Mouse (Mus musculus) liver (tissue): ENCODE data around the gene Arsb.
"Not testable (repeated sequence)": the region's sequence is repeated elsewhere in the genome, so short reads cannot be mapped to it uniquely, and the experiment has no call there.

ENCODE experiments used
- DNase-seq: peaks from one replicate; pipeline ENCODE4 v3.0.0-alpha.2; 2020; ENCODE audit warnings: mixed read lengths

Arsb gene

DNA sequence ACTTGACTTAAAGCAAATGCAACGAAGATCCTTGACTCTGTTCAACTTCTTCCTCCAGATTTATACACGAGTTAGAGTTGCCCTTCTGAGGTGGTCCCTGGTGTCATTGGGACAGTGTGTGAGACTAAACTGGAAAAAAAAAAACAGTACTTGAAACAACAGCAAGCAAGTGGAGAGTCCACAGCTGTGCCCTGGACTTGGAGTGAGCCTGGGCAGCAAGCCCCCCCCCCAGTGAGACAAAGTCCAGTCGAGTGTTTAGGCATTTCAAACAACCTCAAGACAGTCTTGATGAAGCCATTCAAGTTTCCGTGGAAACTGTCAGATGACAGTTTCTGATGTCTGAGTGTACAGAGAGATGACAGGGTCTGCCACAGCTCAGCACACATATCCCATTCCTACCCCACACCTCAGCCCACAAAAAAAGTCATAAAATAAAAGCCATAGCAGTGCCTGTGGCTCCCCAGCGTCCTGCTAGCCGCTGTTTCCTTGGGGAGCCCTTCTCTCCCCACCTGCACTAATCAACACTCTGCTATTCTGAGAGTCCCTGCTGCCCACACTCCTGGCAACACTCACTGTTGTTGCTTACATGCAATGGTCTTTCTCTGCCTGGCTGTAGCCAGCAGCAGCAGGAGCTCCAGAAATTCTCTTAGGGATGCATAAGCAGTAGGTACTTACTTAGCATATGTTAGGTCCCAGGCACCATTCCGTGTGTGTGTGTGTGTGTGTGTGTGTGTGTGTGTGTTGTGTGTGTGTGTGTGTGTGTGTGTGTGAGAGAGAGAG is 159.3 kb downstream of the Arsb start:
- no peak for DNase-seq

DNA sequence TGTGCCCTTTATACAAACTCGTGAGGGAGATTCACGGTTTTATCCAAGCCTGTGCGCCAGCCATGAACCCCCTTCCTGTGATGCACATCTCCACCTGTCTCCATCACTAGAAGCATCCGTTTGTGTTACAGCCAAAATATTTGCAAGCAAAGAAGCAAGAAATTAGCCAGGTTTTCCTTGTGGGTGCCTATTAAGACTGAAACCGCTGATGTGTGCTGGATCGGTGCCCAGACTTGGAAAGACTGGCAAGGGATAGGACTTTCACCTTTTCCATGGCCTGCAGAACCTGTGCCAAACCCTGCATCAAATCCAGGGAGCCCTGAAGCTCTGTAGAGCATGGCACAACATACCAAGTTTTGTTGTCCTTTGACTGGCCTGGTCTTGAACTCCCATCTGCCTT is 165.0 kb downstream of the Arsb start:
- DNase-seq = no peak

DNA sequence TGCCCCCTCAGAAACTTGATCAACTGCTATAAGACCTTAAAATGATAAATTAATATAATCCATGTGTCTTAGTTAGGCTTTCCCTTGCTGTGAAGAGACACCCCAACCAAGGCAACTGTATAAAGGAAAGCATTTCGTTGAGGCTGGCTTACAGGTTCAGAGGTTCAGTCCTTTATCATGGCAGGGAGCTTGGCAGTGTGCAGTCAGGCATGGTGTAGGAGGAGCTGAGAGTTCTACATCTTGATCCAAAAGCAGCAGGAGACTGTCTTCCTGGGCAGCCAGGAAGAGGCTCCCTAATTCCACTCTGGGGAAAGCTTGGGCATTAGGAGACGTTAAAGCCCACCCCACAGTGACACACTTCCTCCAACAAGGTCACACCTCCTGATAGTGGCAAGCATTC is 166.7 kb downstream of the Arsb start:
- no peak for DNase-seq

DNA sequence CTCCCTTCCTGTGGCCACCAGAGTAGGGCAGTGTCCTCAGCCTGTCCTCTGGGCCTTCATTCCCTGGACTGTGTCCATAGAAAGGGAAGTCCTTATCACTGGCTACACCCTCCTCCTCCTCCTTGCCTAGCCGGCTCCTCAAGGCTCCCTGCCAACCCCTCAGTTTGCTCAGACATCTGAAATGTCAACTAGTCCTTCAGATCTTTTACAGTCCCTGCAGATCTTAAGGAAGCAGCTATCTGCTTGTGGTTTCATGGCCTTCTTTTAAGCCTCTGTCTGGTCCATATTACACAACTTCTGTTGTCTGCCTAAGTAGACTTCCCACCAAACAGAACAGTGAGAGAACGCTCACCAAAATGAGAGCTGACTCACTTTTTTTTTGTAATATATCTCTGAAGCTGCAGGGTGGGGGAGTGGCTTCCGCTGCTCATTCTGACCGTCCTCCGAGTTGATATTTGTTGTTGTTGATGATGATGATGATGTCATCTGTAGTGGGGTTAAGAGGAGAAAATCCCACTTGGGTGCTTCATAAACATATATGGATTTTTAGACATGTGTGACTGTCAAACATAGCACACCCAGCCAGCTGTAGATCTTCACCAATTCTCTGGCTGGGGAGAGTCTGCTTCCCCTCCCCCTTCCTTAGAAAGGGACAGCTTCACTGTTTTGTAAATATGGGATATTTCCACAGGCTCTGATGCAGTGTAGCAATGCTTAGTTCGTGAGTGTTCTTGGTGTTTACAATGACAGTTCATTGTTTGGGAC is 168.1 kb downstream of the Arsb start:
- DNase-seq = peak; percentile 37

DNA sequence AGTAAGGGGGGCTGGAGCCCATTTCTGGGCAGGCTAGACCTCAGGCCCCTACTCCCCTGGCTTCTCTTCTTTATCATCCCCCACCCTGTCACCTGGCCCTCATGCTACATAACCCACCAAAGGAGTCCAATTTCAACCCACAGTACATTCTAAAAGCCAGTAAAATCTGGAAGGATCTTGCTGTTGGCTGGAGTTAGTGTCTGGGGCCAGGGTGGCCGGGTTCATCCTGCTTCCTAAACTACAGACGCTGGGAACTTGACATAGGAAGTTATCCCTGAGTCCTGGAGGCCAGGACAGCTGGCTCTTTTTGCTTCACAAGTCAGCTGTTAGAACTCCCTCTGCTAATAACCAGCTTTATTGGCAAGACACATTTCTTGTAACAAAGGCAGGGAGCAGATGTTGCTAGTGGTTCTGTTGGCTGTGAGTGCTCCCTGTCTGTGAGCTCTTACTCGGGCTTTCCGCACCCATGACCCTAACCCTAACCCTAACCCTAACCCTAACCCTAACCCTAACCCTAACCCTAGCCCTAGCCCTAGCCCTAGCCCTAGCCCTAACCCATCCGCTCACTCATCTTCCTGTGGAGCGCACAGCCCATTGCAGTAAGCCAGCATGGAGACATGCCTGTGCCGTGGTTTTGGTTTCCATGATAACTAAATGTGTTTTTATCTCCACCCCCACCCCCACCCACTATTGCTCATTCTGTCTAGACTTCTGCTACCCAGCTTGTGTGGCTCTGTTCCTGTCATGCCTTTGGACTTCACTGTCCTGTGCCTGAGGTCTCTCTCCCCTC is 169.5 kb downstream of the Arsb start:
- DNase-seq = no peak

DNA sequence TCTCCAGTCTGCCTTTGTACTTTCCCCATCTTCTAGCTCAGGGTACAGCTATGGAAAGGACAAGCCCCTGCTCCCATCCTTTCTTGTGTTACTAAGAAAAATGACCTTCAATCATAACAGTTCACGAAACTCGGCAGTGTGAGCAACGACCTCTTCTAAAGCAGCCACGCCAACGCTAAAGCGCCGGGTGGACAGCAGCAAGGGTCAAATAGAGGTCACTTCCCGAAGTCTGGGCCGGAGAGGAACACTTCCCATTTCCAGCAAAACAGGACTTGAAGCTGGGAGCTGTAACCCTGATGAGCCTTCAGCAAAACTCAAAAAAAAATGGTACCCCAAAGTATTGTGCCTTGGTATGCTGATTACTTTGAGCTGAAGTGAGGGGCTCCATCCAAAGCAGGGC is 179.6 kb downstream of the Arsb start:
- no peak for DNase-seq

DNA sequence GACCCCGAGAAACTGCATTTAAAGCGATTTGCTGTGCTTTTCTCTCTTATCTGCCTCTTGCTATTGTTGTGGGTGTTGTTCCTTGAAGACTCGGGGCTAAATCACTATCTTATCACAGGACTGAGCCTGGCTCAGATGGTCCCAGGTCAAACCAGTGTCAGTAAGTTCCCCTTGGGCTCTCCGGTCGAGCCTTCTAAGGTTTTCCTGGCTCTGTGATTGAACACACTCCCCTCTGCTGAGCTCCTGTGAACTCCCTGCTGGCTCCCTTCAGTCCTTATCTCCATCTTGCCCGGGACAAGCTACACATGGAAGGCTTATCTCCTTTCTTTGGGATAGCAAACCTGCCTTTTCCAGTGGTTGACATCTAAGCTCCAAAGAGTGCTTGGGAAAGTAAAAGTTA is 180.1 kb downstream of the Arsb start:
- no peak for DNase-seq

DNA sequence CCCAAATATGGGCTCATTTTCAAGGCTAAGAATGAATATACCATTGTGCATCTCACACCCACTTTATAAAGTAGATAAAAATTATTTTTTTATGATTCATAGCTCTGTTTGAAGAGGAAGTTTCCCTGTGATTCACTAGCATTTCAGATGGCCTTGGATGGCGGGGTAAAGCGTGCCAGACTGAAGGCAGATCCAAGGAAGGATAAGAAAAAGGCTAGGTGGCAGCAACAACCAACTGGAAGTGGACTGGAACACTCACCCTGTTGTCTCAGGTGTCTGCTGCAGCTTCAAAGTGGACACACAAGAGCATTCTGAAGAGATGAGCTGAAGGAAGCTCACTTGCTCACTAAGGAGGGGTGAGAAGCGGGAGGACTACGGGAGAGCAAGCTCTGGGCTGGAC is 181.0 kb downstream of the Arsb start:
- DNase-seq = no peak

DNA sequence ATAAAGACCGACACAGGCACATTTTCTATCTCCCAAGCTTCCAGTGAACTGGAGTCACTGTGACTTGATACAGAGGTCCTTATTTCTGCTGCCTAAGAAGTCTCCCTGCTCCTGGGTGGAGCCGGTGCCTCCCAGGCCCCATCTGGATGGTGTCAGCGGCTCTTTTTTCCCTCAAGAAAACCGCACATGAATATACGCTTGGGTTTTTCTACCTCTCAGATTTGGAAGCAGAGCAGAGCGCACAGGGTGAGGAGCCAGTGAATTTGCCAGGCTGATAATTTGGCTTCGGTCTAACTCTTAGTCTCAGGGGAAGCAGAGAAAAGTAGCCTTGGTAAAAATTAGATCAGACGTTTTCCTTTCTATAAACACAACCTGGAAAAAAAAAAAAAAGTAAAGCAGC is 186.5 kb downstream of the Arsb start:
- DNase-seq = no peak

DNA sequence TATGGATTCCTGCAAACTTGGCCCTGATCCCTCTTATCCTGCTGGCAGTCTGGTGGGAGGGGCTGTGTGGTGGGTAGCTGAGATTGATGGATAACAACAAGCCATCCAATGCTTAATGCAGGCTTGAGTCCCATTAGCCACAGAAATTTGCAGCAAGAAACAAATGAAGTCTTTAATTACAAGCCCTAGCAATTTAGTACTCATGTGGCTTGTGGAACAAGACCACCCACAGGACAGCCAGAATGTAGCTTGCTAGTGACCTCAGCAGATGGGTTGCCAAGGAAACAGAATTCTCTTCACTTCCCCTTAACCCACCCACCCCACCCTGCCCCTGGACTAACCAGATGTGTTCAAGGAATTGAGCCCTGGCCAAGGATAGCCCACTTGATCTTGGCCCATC is 194.8 kb downstream of the Arsb start:
- no peak for DNase-seq

DNA sequence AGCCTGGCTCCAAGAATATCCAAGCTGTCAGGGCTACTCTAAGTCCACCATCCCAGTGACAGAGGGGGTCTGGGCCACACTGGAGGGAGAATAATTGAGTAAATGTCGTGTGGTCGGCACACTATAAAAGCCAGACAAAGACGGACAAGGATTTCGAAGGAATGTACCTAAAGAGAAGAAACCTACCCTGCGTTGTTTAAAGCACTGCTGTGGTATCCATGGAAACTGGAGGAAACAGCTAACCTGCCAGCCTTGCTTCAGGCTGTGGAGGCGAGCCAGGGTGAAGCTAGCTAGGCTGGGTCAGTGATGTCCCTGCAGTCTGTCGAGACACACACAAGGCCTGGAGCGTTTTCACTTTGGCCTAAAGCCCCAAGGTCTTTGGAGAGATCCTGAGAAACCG is 195.7 kb downstream of the Arsb start:
- no peak for DNase-seq

DNA sequence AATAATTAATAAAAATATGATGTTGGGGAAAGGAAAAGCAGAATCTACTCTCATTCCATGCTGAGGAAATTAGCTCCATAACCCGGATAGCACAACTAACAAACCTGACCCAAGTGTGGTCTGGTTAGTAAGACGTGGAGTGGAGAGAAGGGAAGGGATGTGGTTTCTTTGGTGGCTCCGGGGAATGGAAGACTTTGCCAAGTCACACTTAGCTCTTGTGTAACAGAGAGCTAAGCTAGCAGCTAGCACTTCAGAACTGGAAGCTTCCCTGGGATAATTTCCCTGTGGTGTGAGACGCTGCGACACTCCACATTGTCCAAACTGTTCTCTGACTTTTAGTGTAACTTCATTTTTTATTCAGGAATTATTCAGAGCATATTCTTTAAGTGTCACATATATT is 198.7 kb downstream of the Arsb start:
- DNase-seq = no peak

DNA sequence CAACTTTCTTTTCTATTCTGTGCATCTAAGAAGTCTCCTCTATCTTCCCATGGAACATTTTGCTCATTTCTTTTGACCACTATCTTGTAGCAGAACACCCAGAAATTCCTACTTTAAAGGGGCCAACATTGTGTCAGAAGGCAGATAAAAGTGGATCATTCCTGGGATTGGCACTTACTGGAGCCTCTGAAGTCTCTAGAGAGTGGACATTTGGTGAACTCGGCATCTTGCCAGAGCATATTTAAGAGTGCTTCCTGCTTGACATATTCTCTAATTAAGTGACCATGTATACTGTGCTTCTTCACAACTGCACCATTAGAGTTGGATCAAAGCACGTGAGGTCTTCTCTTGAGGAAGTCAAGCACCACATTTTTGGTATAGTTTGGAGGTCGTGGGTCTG is 201.0 kb downstream of the Arsb start:
- DNase-seq = no peak

DNA sequence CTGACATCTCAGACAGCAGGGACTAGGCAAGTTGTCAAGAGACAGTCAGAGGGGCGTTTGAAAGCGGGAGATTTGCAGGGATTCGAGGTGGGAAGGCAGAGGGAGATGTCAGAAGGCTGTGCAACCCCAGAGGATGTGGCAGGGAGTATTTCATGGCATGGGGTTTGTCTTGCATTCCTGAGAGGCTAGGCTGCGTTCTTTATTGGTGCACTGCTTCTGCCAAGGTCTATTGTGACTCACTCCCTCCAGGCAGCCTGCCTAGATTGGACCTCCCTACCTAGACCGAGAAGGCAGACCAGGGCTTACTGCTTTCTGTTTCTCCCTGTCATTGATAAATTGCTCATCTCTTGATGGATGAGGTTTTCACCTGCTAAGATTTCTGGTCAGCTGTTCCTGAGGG is 204.2 kb downstream of the Arsb start:
- no peak for DNase-seq

DNA sequence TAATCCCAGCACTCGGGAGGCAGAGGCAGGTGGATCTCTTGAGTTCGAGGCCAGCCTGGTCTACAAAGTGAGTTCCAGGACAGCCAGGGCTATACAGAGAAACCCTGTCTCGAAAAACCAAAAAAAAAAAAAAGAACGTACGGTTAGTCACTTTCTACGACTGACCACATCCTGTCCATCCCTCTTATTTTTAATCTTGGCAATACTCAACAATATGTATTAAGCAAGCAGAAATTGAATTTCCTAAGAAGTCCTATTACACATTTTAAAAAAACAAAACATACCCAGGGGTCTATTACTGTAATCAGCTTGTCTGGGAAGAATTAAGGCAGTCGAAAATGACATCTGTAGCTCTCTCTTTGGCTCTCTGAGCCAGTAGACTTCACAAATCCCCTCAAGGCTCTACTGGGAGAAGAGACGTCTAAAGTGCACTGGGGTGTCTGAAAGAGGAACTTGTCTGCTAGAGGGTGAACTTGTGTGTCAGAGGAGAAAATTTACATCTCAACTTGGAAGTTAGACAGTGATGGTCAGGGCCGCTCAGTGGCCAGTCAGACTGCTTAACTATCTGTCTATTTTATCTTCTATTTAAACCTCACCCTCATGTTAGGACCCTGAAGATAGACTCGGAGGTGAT is 205.6 kb downstream of the Arsb start:
- no peak for DNase-seq

DNA sequence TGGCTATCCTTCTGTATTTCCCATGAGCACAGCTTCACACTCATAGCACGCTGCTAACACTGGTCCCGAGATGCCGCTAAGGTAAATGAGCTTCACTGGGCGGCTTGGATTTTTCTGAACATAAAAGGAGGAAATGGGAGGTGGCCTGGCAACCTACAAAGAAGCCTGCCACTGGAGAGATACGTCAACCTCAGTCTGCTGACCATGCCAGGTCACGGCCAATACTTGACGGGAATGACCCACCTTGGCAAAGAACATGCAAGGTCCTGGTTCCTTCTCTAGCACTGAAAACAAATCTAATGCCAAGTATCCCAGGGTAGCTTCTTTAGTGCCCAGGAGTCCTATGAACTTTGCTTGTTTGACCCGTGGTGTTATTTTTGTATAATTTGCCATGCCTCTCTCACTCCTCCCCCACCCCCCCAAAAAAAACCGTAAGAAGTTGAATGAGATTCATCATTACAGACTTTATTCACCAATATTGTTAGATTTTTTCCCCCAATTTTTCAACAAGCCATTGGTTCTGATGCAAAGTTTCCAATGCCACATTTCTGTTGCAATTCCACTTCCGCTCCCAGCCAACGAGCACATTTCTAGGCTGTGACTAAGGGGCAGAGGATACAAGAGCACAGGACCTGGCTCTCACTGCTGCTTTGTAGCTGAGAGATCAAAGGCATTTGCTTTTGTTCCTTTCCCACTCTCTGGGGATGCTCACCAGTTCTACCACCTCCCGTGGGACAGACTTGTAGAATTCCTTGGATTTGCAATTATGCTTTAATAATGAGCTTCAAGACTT is 207.5 kb downstream of the Arsb start:
- DNase-seq = no peak

DNA sequence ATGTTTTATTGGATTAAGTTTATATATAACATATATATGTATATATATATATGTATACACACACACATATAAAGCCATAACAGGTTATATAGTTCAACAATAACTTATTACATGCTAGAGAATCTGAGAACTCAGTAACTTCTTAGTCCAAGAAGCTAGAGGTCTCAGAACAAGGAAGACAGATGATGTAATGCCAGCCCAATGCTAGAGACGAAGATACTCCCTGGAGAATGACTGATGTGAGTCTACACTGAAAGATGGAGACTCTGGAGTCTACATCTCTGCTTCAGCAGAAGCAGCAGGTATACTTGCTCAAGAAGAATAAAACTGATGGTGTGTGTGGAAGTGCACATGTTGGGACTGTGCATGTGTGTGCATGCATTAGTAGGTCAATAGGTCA is 208.3 kb downstream of the Arsb start:
- DNase-seq = no peak

DNA sequence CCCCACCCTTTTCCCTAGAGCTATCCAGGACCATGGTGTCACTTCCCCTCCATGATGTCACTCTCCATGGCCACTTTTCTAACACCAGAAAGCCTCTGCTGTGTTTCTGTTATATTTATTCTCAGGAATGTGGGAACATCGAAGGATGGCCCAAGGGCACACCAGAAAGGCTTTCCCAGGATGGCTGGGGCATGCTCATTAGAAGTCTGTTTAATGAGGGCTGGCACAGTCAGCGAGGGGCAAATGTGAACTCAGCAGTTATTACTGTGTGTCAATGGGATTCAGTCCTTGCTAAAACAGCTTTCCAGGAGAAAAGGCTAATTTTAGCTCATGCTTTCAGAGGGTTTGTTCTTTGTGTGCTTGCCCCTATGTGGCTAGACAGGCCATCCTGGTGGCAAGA is 213.1 kb downstream of the Arsb start:
- no peak for DNase-seq

DNA sequence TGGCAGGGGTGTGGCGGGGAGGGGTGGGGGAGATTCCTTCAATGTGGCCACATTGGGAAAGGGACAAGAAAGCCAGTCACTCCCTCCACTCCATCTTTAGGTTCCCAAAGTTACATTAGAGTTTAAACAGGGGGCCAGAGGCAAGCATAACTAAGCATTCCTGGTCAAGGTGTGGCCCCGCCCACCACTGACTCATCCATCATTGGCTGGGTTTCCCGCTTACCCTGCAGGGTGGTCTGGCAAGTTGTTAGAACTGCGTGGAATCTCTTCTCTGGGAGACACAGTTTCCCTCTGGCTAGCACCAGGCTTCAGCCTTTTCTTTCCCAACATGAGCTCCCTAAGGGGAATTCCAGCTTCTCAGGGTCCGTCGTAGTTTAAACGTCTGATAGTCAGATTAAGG is 213.8 kb downstream of the Arsb start:
- DNase-seq = no peak

DNA sequence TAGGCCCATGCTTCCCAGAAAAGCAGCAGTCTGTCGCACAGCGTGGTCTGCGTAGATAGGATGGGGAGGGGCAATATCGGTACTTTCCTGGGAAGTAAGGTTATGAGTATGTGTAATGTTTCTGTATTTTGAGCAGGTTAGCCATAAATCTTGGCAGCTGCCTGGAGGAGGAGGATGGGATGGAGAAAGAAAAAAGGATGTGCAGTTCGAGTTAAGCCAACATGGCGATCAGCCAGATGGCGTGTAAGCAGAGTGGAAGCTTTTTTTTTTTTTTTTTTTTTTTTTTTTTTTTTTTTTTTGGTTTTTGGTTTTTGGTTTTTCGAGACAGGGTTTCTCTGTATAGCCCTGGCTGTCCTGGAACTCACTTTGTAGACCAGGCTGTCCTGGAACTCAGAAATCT is 214.3 kb downstream of the Arsb start:
- not testable (repeated sequence) for DNase-seq

DNA sequence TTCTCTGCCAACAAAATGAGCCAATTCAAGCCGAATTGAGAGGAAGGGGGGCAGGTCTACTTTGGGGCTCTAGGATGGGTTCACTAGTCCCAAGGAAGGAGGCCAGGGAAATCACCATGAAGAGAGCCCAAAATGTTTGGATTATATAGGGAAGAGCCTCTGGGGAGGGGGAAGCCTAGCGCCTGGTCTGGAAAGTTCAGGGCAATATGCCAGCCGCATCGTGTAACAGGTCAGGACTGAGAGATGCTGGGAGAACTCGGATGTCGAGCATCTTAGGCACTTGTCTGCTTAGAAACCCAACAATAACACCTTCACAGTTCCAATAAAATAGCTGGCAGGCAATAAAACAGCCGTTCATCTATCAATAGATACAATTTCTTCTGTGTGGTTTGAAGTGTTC is 216.2 kb downstream of the Arsb start:
- no peak for DNase-seq

DNA sequence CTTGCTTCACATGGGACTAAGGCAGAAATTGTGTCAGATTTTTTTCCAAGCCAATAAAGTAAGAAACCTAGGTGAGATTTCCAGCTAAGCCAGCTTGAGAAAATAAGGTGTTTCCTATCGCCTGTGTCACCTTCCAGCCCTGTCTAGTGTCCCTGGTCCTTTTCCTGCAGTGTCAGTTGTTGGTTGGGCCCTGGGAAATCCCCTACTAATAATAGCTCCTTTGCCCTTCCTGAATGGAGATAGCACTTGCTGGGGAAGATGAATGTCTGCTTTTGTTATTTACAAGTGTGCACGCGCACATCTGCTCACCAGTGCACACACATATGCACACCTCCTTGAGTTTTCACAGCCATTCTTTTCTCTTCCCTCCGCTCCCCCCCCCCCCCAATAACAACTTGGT is 217.8 kb downstream of the Arsb start:
- DNase-seq = no peak
